21 mouse cellular contexts compared by ENCODE assay signal in the genomic region with DNA sequence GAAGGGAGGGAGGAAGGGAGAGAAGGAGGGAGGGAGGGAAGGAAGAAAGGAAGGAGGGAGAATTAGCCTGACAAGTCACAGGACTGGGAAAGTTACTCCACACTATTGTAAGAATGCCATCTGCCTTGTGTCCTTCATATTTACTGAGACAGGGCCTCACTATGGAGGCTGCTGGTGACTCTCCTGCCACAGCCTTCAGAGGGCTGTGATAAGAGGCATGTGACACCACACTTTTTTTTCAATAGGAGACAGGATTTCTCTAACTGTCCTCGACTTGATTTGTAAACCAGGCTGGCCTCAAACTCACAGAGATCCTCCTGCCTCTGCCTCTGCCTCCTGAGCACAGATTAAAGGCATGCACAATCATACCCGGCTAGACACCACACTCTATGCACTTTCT. TPM values are rescaled to one million over a fixed set of nuclear protein-coding genes. Genes with fewer than 3 reads are reported as not detected.
DNase-seq lines count a peak whose midpoint lies in the region; ATAC-seq and TF ChIP-seq lines count a peak whose summit lies in the region.
"Had no signal": no experiment of that assay in that cellular context is flagged by ENCODE, and none has a peak within 500 bp of the region (broad histone marks: within the 10 kb centered on the region; RNA-seq: fewer than 3 reads in every experiment).

No protein-coding gene starts in this region.

- no peak overlapping the region for H3K4me2 ChIP-seq in hindbrain, embryonic 13.5 days
- H3K4me2 ChIP-seq in hindbrain, postnatal 0 days (ENCODE audit: low read depth, low read length): no peak overlapping the region
- H3K4me2 ChIP-seq in neural tube, embryonic 11.5 days (ENCODE audit: low read depth): no peak overlapping the region
- H3K4me2 ChIP-seq in neural tube, embryonic 12.5 days (replicated peaks): peak overlapping the region; percentile 57; the same call in 1 of the 2 replicates
- H3K4me2 ChIP-seq: embryonic facial prominence, embryonic 12.5 days; forebrain, embryonic 13.5 days; heart, embryonic 15.5 days had no signal

- H3K9me3 ChIP-seq in hindbrain, embryonic 13.5 days: no peaks in the 10 kb centered on the region
- H3K9me3 ChIP-seq in hindbrain, postnatal 0 days (ENCODE audit: low read length): no peaks in the 10 kb centered on the region
- H3K9me3 ChIP-seq in neural tube, embryonic 11.5 days (ENCODE audit: control insufficient read depth, low read length): no peaks in the 10 kb centered on the region
- H3K9me3 ChIP-seq in neural tube, embryonic 12.5 days: no peaks in the 10 kb centered on the region
- H3K9me3 ChIP-seq: embryonic facial prominence, embryonic 12.5 days; forebrain, embryonic 13.5 days; heart, embryonic 15.5 days; megakaryocyte, embryonic 14.5 days had no signal

- H3K36me3 ChIP-seq in hindbrain, embryonic 13.5 days: no peaks in the 10 kb centered on the region
- H3K36me3 ChIP-seq in hindbrain, postnatal 0 days (ENCODE audit: insufficient read depth, low read length): no peaks in the 10 kb centered on the region
- H3K36me3 ChIP-seq in neural tube, embryonic 11.5 days (ENCODE audit: control insufficient read depth, insufficient read depth, low read length): no peaks in the 10 kb centered on the region
- no peaks in the 10 kb centered on the region for H3K36me3 ChIP-seq in neural tube, embryonic 12.5 days
- H3K36me3 ChIP-seq: embryonic facial prominence, embryonic 12.5 days; heart, embryonic 15.5 days had no signal

- 75% methylated on average over 2 of the region's 2 CpGs for WGBS in hindbrain, embryonic 13.5 days
- 72% methylated on average over 2 of the region's 2 CpGs for WGBS in hindbrain, postnatal 0 days
- WGBS in neural tube, embryonic 11.5 days: 84% methylated on average over 2 of the region's 2 CpGs
- 76% methylated on average over 2 of the region's 2 CpGs for WGBS in neural tube, embryonic 12.5 days

- 0 out of 2 replicates have a peak, but pooled peaks cover 3% of the 10 kb centered on the region for H3K27me3 ChIP-seq in hindbrain, embryonic 13.5 days
- H3K27me3 ChIP-seq in hindbrain, postnatal 0 days (ENCODE audit: insufficient read depth, low read length): no peaks in the 10 kb centered on the region
- H3K27me3 ChIP-seq in neural tube, embryonic 11.5 days (ENCODE audit: control insufficient read depth, insufficient read depth, low read length): no peaks in the 10 kb centered on the region
- H3K27me3 ChIP-seq in neural tube, embryonic 12.5 days (replicated peaks): no peaks in the 10 kb centered on the region
- H3K27me3 ChIP-seq: embryonic facial prominence, embryonic 12.5 days; forebrain, embryonic 13.5 days; heart, embryonic 15.5 days; megakaryocyte, embryonic 14.5 days had no signal

- no peak for DNase-seq in hindbrain, postnatal 0 days (ENCODE audit: low spot score)
- no peak for DNase-seq in neural tube, embryonic 11.5 days (ENCODE audit: low spot score)
- no peak for DNase-seq in neural tube, embryonic 10.5 days (ENCODE audit: extremely low spot score, low spot score)
- no peak for DNase-seq in layer of hippocampus, adult 11-12 months (ENCODE audit: low spot score)
- no peak for DNase-seq in adrenal gland, postnatal 10 days
- no peak for DNase-seq in thymus, adult 18-20 months
- DNase-seq: B cell, adult 2 months; cerebellum, adult 11-12 months; heart, adult 11 months; right cerebral cortex, postnatal 14 days; thymus, adult 2 months had no signal

- H3K4me3 ChIP-seq in hindbrain, embryonic 13.5 days: no peak overlapping the region
- H3K4me3 ChIP-seq in hindbrain, postnatal 0 days (ENCODE audit: low read length): no peak overlapping the region
- no peak overlapping the region for H3K4me3 ChIP-seq in neural tube, embryonic 11.5 days (ENCODE audit: low read depth, low read length)
- no peak overlapping the region for H3K4me3 ChIP-seq in neural tube, embryonic 12.5 days
- H3K4me3 ChIP-seq: embryonic facial prominence, embryonic 12.5 days; forebrain, embryonic 13.5 days; heart, embryonic 15.5 days; left cerebral cortex, adult 2 months; megakaryocyte, embryonic 14.5 days had no signal

- TF ChIP-seq CTCF in hindbrain, postnatal 0 days (IDR thresholded peaks at IDR 0.05; ENCODE audit: low read depth): no peak

- H3K9ac ChIP-seq in hindbrain, embryonic 13.5 days: peak overlapping the region; percentile 49; the same call in 1 of the 2 replicates
- H3K9ac ChIP-seq in hindbrain, postnatal 0 days (replicated peaks; ENCODE audit: low read length): no peak overlapping the region
- peak overlapping the region; percentile 3; the same call in 1 of the 2 replicates for H3K9ac ChIP-seq in neural tube, embryonic 11.5 days (ENCODE audit: low read length)
- no peak overlapping the region for H3K9ac ChIP-seq in neural tube, embryonic 12.5 days
- H3K9ac ChIP-seq: embryonic facial prominence, embryonic 12.5 days; forebrain, embryonic 13.5 days; heart, embryonic 15.5 days had no signal

- H3K4me1 ChIP-seq in hindbrain, embryonic 13.5 days (replicated peaks): peaks cover 17% of the 10 kb centered on the region
- no peaks in the 10 kb centered on the region for H3K4me1 ChIP-seq in hindbrain, postnatal 0 days (ENCODE audit: insufficient read depth, low read length)
- peaks cover 6% of the 10 kb centered on the region; the same call in 1 of the 2 replicates for H3K4me1 ChIP-seq in neural tube, embryonic 11.5 days (ENCODE audit: control insufficient read depth, insufficient read depth, low read length)
- peaks cover 19% of the 10 kb centered on the region for H3K4me1 ChIP-seq in neural tube, embryonic 12.5 days
- H3K4me1 ChIP-seq: forebrain, embryonic 13.5 days had no signal

- no peak for ATAC-seq in hindbrain, embryonic 13.5 days (ENCODE audit: low FRiP score)
- ATAC-seq in hindbrain, postnatal 0 days: no peak
- ATAC-seq in neural tube, embryonic 11.5 days (ENCODE audit: insufficient read depth, low FRiP score, low TSS enrichment): no peak
- ATAC-seq in neural tube, embryonic 12.5 days (ENCODE audit: low FRiP score, low read depth): no peak
- ATAC-seq: forebrain, embryonic 13.5 days had no signal

- H3K27ac ChIP-seq in hindbrain, embryonic 13.5 days: peak overlapping the region; percentile 84
- H3K27ac ChIP-seq in hindbrain, postnatal 0 days: no peak overlapping the region
- H3K27ac ChIP-seq in neural tube, embryonic 11.5 days (ENCODE audit: low read depth, low read length): peak overlapping the region; percentile 78
- H3K27ac ChIP-seq in neural tube, embryonic 12.5 days: peak overlapping the region; percentile 80
- H3K27ac ChIP-seq: heart, embryonic 15.5 days; left cerebral cortex, adult 2 months had no signal

RNA-seq across cellular contexts. Expression of a gene that starts 7.7 kb away (rescaled TPM):
- 31.3 and 35.9 TPM in 2 replicates for polyA plus RNA-seq in hindbrain, embryonic 13.5 days (2015; fragmentation: Nextera tagmentation; extraction: Ambion mirVana)
- total RNA-seq in hindbrain, postnatal 0 days (2014; rRNA removed): 34.5 and 52.3 TPM in 2 replicates
- 27.4 and 29.7 TPM in 2 replicates for polyA plus RNA-seq in hindbrain, postnatal 0 days (2015; fragmentation: Nextera tagmentation; extraction: Ambion mirVana)
- polyA plus RNA-seq in neural tube, embryonic 11.5 days (2014; fragmentation: Nextera tagmentation; extraction: Ambion mirVana): 21.8 and 27.3 TPM in 2 replicates
- 29.7 and 30.6 TPM in 2 replicates for polyA plus RNA-seq in neural tube, embryonic 12.5 days (2016; fragmentation: Nextera tagmentation; extraction: Ambion mirVana)
- 10 to 100 TPM; 19.5 to 24.1 TPM for total RNA-seq in adrenal gland, postnatal 10 days (2021)

RNA-seq across cellular contexts. Expression of a gene that starts 21.6 kb away (rescaled TPM):
- polyA plus RNA-seq in hindbrain, embryonic 13.5 days (2015; fragmentation: Nextera tagmentation; extraction: Ambion mirVana): 1.2 and 1.5 TPM in 2 replicates
- 1.1 and 3.9 TPM in 2 replicates for total RNA-seq in hindbrain, postnatal 0 days (2014; rRNA removed)
- 1.2 and 1.9 TPM in 2 replicates for polyA plus RNA-seq in hindbrain, postnatal 0 days (2015; fragmentation: Nextera tagmentation; extraction: Ambion mirVana)
- 2.4 and 3.8 TPM in 2 replicates for polyA plus RNA-seq in neural tube, embryonic 11.5 days (2014; fragmentation: Nextera tagmentation; extraction: Ambion mirVana)
- 1.7 and 2.3 TPM in 2 replicates for polyA plus RNA-seq in neural tube, embryonic 12.5 days (2016; fragmentation: Nextera tagmentation; extraction: Ambion mirVana)
- 1 to 10 TPM; 4.2 to 5.4 TPM for total RNA-seq in adrenal gland, postnatal 10 days (2021)

RNA-seq across cellular contexts. Expression of a gene that starts 42.7 kb away (rescaled TPM):
- polyA plus RNA-seq in hindbrain, embryonic 13.5 days (2015; fragmentation: Nextera tagmentation; extraction: Ambion mirVana): not detected in 2 replicates
- total RNA-seq in hindbrain, postnatal 0 days (2014; rRNA removed): not detected in 2 replicates
- polyA plus RNA-seq in hindbrain, postnatal 0 days (2015; fragmentation: Nextera tagmentation; extraction: Ambion mirVana): 0.13 TPM in 1 of 2 replicates, not detected in the other
- polyA plus RNA-seq in neural tube, embryonic 11.5 days (2014; fragmentation: Nextera tagmentation; extraction: Ambion mirVana): not detected in 2 replicates
- not detected in 2 replicates for polyA plus RNA-seq in neural tube, embryonic 12.5 days (2016; fragmentation: Nextera tagmentation; extraction: Ambion mirVana)
- total RNA-seq in adrenal gland, postnatal 10 days (2021): not detected
- total RNA-seq: layer of hippocampus, adult 8-10 months; left cerebral cortex, adult 2 months; liver, adult 2 months had no signal
- polyA plus RNA-seq: embryonic facial prominence, embryonic 12.5 days; forebrain, embryonic 13.5 days; liver, adult 2 months had no signal

RNA-seq across cellular contexts. Expression of a gene that starts 58.0 kb away (rescaled TPM):
- 0.19 TPM in 1 of 2 replicates, not detected in the other for polyA plus RNA-seq in hindbrain, embryonic 13.5 days (2015; fragmentation: Nextera tagmentation; extraction: Ambion mirVana)
- not detected in 2 replicates for total RNA-seq in hindbrain, postnatal 0 days (2014; rRNA removed)
- polyA plus RNA-seq in hindbrain, postnatal 0 days (2015; fragmentation: Nextera tagmentation; extraction: Ambion mirVana): 0.46 TPM in 1 of 2 replicates, not detected in the other
- polyA plus RNA-seq in neural tube, embryonic 11.5 days (2014; fragmentation: Nextera tagmentation; extraction: Ambion mirVana): not detected in 2 replicates
- polyA plus RNA-seq in neural tube, embryonic 12.5 days (2016; fragmentation: Nextera tagmentation; extraction: Ambion mirVana): not detected in 2 replicates
- under 1 TPM; 0.36 to 0.42 TPM for total RNA-seq in adrenal gland, postnatal 10 days (2021)
- total RNA-seq: layer of hippocampus, adult 8-10 months; left cerebral cortex, adult 2 months; liver, adult 2 months had no signal
- polyA plus RNA-seq: forebrain, embryonic 13.5 days; heart, embryonic 15.5 days; liver, adult 2 months; lung, embryonic 16.5 days had no signal

Comparison
In these comparisons a context has a peak if more than half of its experiments do, and no peak if none do; other contexts are left out.
1. H3K9ac ChIP-seq: peak in hindbrain, embryonic 13.5 days (single experiment) and neural tube, embryonic 11.5 days (single experiment); none in hindbrain, postnatal 0 days (single experiment) and neural tube, embryonic 12.5 days (single experiment).